Mouse (Mus musculus) induced T-regulatory cell, adult 2 months (primary cell): ENCODE data around the gene Tmem163.

Source experiments
- DNase-seq: peaks from one replicate; pipeline ENCODE4 v3.0.0-alpha.2; 2012; ENCODE audit warnings: low read depth

Tmem163 gene

GRCm38 (mm10) chr1:127679498-127680133, at the start of gene Tmem163:
Gene Tmem163 (minus strand): TSS chr1:127679548.
- peak; percentile 80 for DNase-seq

- no peak for DNase-seq
Measured at GRCm38 (mm10) chr1:127729096-127729495, 49.7 kb upstream of the Tmem163 start, which contains the start of gene Acmsd. Gene Acmsd (plus strand): TSS chr1:127729413.

GRCm38 (mm10) chr1:127723596-127723995, 44.2 kb upstream of the Tmem163 start:
- no peak for DNase-seq

GRCm38 (mm10) chr1:127718290-127718689, 38.9 kb upstream of the Tmem163 start:
- no peak for DNase-seq

GRCm38 (mm10) chr1:127716441-127716840, 37.1 kb upstream of the Tmem163 start:
- no peak for DNase-seq

- no peak for DNase-seq
Measured at GRCm38 (mm10) chr1:127706269-127706668, 26.9 kb upstream of the Tmem163 start.

- peak; percentile 30 for DNase-seq
Measured at GRCm38 (mm10) chr1:127702187-127702586, 22.8 kb upstream of the Tmem163 start.

- DNase-seq: peak; percentile 48
Measured at GRCm38 (mm10) chr1:127696533-127696932, 17.2 kb upstream of the Tmem163 start.

- peak; percentile 71 for DNase-seq
Measured at GRCm38 (mm10) chr1:127677661-127678580, 1.4 kb downstream of the Tmem163 start.

GRCm38 (mm10) chr1:127677131-127677631, 2.2 kb downstream of the Tmem163 start:
- DNase-seq: peak; percentile 50

- peak; percentile 16 for DNase-seq
Measured at GRCm38 (mm10) chr1:127676516-127677099, 2.7 kb downstream of the Tmem163 start.

GRCm38 (mm10) chr1:127676116-127676515, 3.2 kb downstream of the Tmem163 start:
- no peak for DNase-seq

GRCm38 (mm10) chr1:127675253-127675652, 4.1 kb downstream of the Tmem163 start:
- DNase-seq: no peak

GRCm38 (mm10) chr1:127673221-127674050, 5.9 kb downstream of the Tmem163 start:
- no peak for DNase-seq

GRCm38 (mm10) chr1:127668161-127668560, 11.2 kb downstream of the Tmem163 start:
- DNase-seq: no peak

GRCm38 (mm10) chr1:127667110-127667860, 12.1 kb downstream of the Tmem163 start:
- DNase-seq: no peak

- no peak for DNase-seq
Measured at GRCm38 (mm10) chr1:127666221-127666620, 13.1 kb downstream of the Tmem163 start.

- no peak for DNase-seq
Measured at GRCm38 (mm10) chr1:127662385-127663068, 16.8 kb downstream of the Tmem163 start.

GRCm38 (mm10) chr1:127661118-127662012, 18.0 kb downstream of the Tmem163 start:
- no peak for DNase-seq
